Mouse (Mus musculus) pancreas, adult 10 weeks (tissue): Measurements from ENCODE around the gene Rbmx. TPM values are rescaled to one million over a fixed set of nuclear protein-coding genes. Genes with fewer than 3 reads are reported as not detected.

Source experiments
- polyA plus RNA-seq: library from polyadenylated mRNA; stranded (reverse); fragments of 350-450 nt; fragmentation: Illumina TruSeq; extraction: RNeasy Lipid Tissue Mini Kit (QIAGEN cat#74804); gene quantifications from one replicate; pipeline ENCODE4 v1.2.3, GENCODE M21; 2015; ENCODE audit warnings: low read depth, low replicate concordance; ENCODE audit not compliant: insufficient read depth

The Rbmx gene
- 9.0 TPM for polyA plus RNA-seq

DNA sequence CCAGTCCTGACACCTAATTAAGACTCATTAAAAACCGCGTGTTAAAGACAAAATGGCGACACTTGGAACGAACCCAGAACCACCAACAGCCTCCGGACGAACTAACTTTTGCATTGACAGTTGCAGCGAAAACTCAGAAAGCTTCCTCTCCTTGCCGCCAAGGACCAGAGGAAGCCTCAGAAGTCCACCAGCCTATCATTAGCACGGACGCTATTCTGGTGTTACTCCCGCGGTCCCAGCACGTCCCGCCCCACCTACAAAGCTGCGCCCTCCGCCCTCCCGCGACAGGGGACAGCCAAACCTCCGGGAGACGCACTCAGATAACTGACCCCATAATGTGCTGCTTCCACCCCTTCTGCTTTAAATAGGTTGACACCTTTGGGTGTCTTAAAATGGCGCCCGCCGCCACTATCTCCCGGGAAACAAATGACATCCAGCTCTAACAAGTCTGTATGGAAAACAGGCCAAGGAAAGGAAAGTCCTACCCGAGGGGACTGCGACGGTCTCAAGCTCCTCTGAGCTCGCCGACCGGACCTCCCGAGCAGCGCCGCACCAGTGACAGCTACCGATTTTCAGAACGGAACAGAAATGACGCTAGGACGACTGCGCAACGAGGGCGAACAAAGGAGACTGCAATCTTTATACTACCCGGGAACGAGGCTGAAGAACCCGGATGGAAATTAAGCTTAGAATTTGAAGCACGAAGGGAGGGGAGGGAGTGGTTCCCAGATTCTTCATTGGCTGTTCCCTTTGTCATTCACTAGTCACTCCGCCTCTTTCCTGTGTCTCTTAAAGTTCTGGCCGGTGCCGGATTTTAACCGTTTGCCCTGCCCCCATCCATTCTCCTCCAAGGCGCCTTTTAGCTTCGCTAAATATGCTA, at the start of gene Rbmx:
Gene Rbmx, minus strand, starts transcription at position 670 of the 880 bp plus-strand sequence.

GRCm38 (mm10) chrX:57408769-57409168, 15.9 kb upstream of the Rbmx start, which contains the start of gene Gm364:
Gm364 (plus strand) TSS chrX:57409154.

DNA sequence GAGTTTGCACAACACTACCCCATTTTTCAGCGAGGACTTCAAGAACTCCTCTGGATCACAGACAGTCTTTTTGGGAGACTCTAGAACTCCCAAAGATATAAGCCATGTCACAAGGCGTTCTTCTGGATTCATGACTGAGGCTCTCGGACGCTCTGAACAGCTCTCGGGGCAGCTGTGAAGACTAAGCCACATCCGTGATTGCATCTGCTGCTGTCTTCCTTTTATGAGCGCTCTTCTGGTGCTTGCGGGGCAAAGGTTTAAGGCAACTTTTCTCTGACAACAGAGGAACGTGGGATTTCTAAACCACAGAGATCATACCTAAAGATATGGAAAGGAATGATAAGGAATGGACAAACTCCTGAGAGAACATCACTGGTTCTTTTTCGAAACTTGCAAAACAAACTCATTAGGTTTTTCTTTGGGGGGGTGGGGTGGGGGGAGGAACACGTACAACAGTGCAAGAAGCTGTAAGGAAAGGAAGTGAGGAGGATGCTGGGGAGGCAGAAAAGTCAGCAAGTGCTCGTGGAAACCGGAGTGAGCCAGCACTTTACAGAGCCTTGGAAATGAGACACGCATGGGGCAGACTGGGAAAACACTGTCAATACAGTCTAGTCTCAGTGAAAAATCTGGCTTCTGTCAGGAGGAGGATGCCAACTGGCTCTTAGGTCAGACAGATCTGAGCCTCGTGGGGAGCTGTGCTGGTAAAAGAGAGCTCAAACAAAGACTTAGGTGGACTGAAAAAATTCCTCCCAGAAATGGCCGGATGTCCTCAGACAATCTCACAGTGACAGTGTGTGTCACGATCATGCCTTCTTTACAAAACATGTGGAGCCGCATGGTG, 54.2 kb downstream of the Rbmx start, which contains the start of gene Arhgef6:
Gene Arhgef6, minus strand, starts transcription at position 359 of the 841 bp plus-strand sequence.

Other genes with a start within 250 kb of the Rbmx start
- not detected for gene Cd40lg, start 180.9 kb downstream of the Rbmx start, polyA plus RNA-seq
- gene Arhgef6, start 54.3 kb downstream of the Rbmx start, polyA plus RNA-seq = 2.9 TPM
- gene Gm364, start 16.1 kb upstream of the Rbmx start, polyA plus RNA-seq = not detected
- not detected for gene Gpr101, start 110.7 kb upstream of the Rbmx start, polyA plus RNA-seq